Mouse (Mus musculus) colon, adult 2 months (tissue): ENCODE results near the gene Foxa1. TPM values are rescaled to one million over a fixed set of nuclear protein-coding genes. Genes with fewer than 3 reads are reported as not detected.

ENCODE experiments used
- polyA plus RNA-seq: library from polyadenylated mRNA; depleted of rRNA; stranded (reverse); fragments of >200 nt; gene quantifications from 2 replicates; pipeline ENCODE4 v1.2.3, GENCODE M21; 2012; rRNA removed

The Foxa1 gene
- polyA plus RNA-seq = 63.5 and 67.0 TPM in 2 replicates

DNA sequence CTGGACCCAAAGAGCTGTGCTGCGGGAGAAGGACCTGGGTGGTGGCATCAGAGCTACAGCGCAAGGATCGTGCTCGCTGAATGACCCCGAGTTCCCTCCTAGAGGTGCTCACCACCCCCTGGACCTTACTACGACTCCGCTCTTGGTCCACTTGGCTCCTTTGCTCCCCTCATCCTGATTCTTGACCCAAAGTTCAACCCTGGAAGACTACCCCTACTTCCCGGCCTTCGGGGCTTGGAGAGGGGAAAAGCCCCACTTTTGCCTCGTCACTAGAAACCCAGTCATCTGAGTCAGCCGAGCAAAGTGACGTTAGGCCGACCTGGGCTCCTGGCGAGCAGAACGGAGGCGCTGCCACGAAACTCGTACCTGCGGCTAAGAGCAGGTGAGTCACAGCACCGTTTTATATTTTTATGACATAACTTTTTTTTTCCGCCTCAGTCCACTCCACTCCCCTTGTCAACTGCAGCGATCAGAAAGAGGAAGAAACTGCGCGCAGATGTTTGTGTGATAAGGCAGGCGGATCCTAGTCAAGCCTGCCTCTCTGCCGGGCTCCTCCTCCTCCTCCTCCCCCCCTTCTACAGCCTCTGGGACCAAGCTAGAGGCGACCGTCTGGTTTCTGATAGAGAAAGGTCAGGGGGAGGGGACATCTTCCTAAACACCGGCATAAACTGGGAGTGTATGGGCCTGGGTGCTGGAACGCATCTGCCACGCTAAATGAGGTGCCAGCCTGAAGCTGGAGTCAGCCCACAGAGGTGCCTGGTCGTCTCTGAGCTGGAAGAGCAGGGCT lies at the start of gene Foxa1:
Foxa1 (minus strand) TSS at position 502 of the 787 bp plus-strand sequence.

GRCm38 (mm10) chr12:57563909-57564308 lies 17.2 kb upstream of the Foxa1 start, which contains the start of gene Ttc6:
TSS of gene Ttc6 (plus strand) at chr12:57564113.

Other genes starting within 250 kb of the Foxa1 start
- 3.9 and 4.6 TPM in 2 replicates for gene Ttc6, start 17.2 kb upstream of the Foxa1 start, polyA plus RNA-seq